Mouse (Mus musculus) forebrain, embryonic 11.5 days (tissue): ENCODE measurements around the gene Gm382. TPM values are rescaled to one million over a fixed set of nuclear protein-coding genes. Genes with fewer than 3 reads are reported as not detected.

Source experiments
- ATAC-seq: fragments of 200-750 bp; cut with Nextera tagmentation; replicated peaks from 2 replicates; pipeline ENCODE4 v1.8.0; 2017; ENCODE audit warnings: moderate TSS enrichment; ENCODE audit not compliant: low FRiP score
- DNase-seq: peaks from one replicate; pipeline ENCODE4 v3.0.0-alpha.2; 2017; ENCODE audit warnings: low spot score
- H3K27ac ChIP-seq: fragments of 300-500 bp; sonication (generic); 2 replicates; pipeline ENCODE4 v1.5.1; 2014; ENCODE audit warnings: low read depth, low read length
- H3K27me3 ChIP-seq: fragments of 300-500 bp; sonication (generic); 2 replicates; pipeline ENCODE4 v1.6.1; 2014; ENCODE audit warnings: mild to moderate bottlenecking, low read length, mixed read lengths; ENCODE audit not compliant: control insufficient read depth, insufficient read depth
- H3K36me3 ChIP-seq: fragments of 300-500 bp; sonication (generic); 2 replicates; pipeline ENCODE4 v1.6.1; 2014; ENCODE audit warnings: mild to moderate bottlenecking, low read length, moderate library complexity, mixed read lengths; ENCODE audit not compliant: control insufficient read depth, insufficient read depth
- H3K4me1 ChIP-seq: fragments of 300-500 bp; sonication (generic); replicated peaks from 2 replicates; pipeline ENCODE4 v1.6.1; 2014; ENCODE audit warnings: low read length, mixed read lengths; ENCODE audit not compliant: control insufficient read depth, insufficient read depth
- H3K4me2 ChIP-seq: fragments of 300-500 bp; sonication (generic); 2 replicates; pipeline ENCODE4 v1.6.1; 2014; ENCODE audit warnings: low read depth, mild to moderate bottlenecking, low read length, moderate library complexity, mixed read lengths; ENCODE audit not compliant: severe bottlenecking
- H3K4me3 ChIP-seq: fragments of 300-500 bp; sonication (generic); 2 replicates; pipeline ENCODE4 v1.5.1; 2014; ENCODE audit warnings: low read depth, low read length
- H3K9ac ChIP-seq: fragments of 300-500 bp; sonication (generic); 2 replicates; pipeline ENCODE4 v1.6.1; 2014; ENCODE audit warnings: low read length
- H3K9me3 ChIP-seq: fragments of 300-500 bp; sonication (generic); 2 replicates; pipeline ENCODE4 v1.6.1; 2016; ENCODE audit warnings: low read length, mixed read lengths; ENCODE audit not compliant: control insufficient read depth
- WGBS: fragments of 180-500 bp; shearing (Covaris S2); extraction: QIAGEN DNeasy Blood & Tissue Kit; methylation state at CpG from one replicate; pipeline ENCODE4 v1.1.7; 2014; 5-methylcytosine and 5-hydroxymethylcytosine counted together
- polyA plus RNA-seq: library from polyadenylated mRNA; unstranded; fragments of >200 nt; fragmentation: Nextera tagmentation; extraction: Ambion mirVana; gene quantifications from 2 replicates; pipeline ENCODE4 v1.2.1, GENCODE M21; 2014

The Gm382 gene
- not detected in 2 replicates for polyA plus RNA-seq

DNA sequence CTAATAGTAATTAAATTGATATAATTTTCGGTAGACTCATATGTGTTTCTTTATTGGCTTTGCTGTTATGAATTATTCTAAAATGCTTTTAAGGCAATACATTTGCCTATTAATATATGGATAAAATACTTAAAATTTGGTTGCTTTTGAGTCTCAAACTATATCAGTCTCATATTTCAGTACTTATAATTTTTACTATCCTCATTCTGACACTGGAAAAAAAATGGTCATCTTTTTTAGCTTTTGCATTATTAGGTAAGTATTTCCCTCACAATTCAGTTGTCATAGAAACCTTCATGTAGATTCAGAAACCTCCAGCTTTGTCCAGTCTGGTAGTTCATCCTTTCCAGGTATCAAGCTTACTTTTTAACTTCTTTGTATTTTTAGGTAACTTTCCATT lies at the start of gene Gm382:
Gene Gm382 (plus strand): TSS at position 301 of the 400 bp plus-strand sequence.
- Histone ChIP-seq H3K36me3 (no peaks in the 10 kb centered on the region), H3K9ac (no peak within 1 kb of the TSS), H3K27me3 (no peaks in the 10 kb centered on the region), H3K4me1 (no peaks in the 10 kb centered on the region), H3K27ac (no peak within 1 kb of the TSS), H3K4me2 (no peak within 1 kb of the TSS), H3K4me3 (no peak within 1 kb of the TSS), H3K9me3 (no peaks in the 10 kb centered on the region)
- ATAC-seq (no peak), DNase-seq (no peak)
- 92% methylated on average over 1 of the region's 1 CpGs for WGBS

DNA sequence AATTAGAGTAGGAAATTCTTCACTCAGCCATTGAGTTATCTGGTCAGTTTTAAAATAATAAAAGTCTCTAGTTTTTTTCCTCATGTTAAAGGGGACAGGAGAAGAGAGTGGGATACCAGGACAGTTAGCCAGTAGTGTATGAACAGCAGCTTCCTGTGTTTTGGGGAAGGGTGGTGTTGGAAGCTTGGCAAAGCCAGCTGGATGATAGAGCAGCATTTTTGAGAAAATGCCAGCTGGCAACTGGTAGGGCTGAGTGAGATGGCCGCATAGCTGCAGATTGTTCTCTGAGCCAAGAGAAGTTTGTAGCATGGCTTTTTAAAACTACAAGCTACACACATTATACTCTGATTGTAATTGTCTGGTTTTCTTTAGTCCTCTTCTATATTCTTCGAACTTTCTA lies 30.4 kb downstream of the Gm382 start:
- Histone ChIP-seq H3K9me3 (no peaks in the 10 kb centered on the region), H3K9ac (no peak overlapping the region), H3K4me2 (no peak overlapping the region), H3K27ac (no peak overlapping the region), H3K4me3 (no peak overlapping the region), H3K27me3 (no peaks in the 10 kb centered on the region), H3K4me1 (no peaks in the 10 kb centered on the region), H3K36me3 (no peaks in the 10 kb centered on the region)
- DNase-seq (no peak), ATAC-seq (no peak)
- 83% methylated on average over 2 of the region's 2 CpGs for WGBS

DNA sequence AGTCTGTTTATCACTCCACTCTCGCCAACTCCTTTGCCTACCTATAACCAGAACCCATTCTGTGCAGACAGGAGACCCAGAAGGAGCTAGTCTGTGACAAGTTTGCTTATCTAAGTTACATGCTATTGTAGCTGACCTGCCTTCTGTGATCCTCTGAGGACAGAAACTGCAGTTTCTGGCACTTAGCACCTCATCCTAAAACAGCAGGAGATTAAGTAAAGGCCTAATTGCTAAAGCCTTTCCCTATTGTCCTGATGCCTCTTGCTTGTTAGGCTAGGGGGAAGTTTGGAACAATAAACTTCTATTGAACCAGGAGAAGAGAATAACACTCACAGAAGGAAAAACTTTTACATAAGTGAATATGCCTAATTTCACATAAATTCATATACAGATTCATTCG lies 51.5 kb downstream of the Gm382 start:
- no peak for DNase-seq
- H3K27ac ChIP-seq, result no peak overlapping the region
- no peaks in the 10 kb centered on the region for H3K36me3 ChIP-seq
- H3K4me3 ChIP-seq, result no peak overlapping the region
- no peaks in the 10 kb centered on the region for H3K9me3 ChIP-seq
- WGBS, result 68% methylated on average over 2 of the region's 2 CpGs
- ATAC-seq, result no peak
- H3K4me2 ChIP-seq, result no peak overlapping the region
- H3K4me1 ChIP-seq, result no peaks in the 10 kb centered on the region
- no peak overlapping the region for H3K9ac ChIP-seq
- H3K27me3 ChIP-seq, result no peaks in the 10 kb centered on the region

DNA sequence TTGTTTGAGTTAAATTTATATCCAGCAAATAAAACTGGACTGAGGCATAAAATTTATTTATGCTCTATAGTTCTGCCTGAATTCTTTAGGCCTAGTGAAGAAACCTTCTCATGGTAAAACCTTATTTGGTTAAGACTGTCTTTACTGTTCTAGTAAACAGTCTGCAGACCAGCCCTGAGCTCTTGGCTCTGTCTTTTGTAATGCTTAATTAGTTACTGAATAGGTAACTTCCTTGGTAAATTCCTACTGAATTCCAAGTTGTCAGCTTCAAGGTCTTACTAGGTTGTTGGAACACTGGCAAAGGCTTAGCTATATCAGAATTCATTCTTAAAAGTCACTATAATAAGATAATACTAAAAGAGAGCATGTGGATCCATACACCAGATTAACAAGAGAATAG lies 53.3 kb downstream of the Gm382 start:
- H3K9ac ChIP-seq, result no peak overlapping the region
- DNase-seq (no peak), ATAC-seq (no peak)
- H3K9me3 ChIP-seq, result no peaks in the 10 kb centered on the region
- H3K4me3 ChIP-seq, result no peak overlapping the region
- H3K4me2 ChIP-seq, result no peak overlapping the region
- no peaks in the 10 kb centered on the region for H3K36me3 ChIP-seq
- no peaks in the 10 kb centered on the region for H3K27me3 ChIP-seq
- no peak overlapping the region for H3K27ac ChIP-seq
- H3K4me1 ChIP-seq, result no peaks in the 10 kb centered on the region

DNA sequence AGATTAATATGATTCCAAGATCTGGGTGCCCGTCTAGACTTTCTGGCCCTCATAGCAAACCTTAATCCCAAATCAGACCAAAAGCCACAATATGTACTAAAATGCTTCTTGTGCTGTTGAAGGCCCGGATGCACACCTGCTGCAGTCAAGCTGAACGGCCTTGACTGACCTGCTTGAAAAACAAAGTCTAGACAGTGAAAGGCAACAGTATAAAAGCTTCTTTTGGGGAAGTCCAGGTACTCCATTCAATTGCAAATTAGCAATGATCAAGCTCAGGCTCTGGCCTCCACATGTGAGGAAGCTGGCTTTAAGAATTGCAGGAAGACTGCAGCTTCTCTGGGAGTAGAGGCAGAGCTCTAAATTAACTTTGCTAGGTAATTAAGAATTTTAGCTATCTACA lies 54.2 kb downstream of the Gm382 start:
- H3K4me3 ChIP-seq, result no peak overlapping the region
- ATAC-seq (no peak), DNase-seq (no peak)
- WGBS, result 84% methylated on average over 3 of the region's 3 CpGs
- no peaks in the 10 kb centered on the region for H3K36me3 ChIP-seq
- no peaks in the 10 kb centered on the region for H3K4me1 ChIP-seq
- H3K9me3 ChIP-seq, result no peaks in the 10 kb centered on the region
- H3K27me3 ChIP-seq, result no peaks in the 10 kb centered on the region
- H3K4me2 ChIP-seq, result no peak overlapping the region
- no peak overlapping the region for H3K27ac ChIP-seq
- H3K9ac ChIP-seq, result no peak overlapping the region

DNA sequence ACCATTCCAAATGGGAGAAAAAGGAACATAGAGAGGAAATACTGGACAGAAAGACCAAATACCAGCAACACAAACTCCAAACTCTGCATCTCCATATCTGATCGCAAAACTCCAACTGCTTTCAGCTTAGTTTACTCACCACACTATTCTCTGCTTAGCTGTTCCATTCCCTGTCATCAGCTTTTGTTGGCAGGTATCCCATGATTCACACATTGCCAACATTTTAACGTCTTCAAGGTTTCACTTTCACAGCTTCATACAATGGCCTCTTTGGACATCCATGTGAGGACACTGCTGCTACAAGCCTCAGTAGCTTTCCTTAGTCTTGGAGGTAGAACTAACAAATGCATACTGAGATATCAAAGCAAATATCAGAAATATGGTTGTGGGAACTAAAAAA lies 64.6 kb downstream of the Gm382 start:
- no peak overlapping the region for H3K9ac ChIP-seq
- no peaks in the 10 kb centered on the region for H3K9me3 ChIP-seq
- H3K27ac ChIP-seq, result no peak overlapping the region
- DNase-seq (no peak), ATAC-seq (no peak)
- H3K27me3 ChIP-seq, result no peaks in the 10 kb centered on the region
- H3K4me1 ChIP-seq, result no peaks in the 10 kb centered on the region
- WGBS, result 84% methylated on average over 2 of the region's 2 CpGs
- H3K4me2 ChIP-seq, result no peak overlapping the region
- H3K4me3 ChIP-seq, result no peak overlapping the region
- no peaks in the 10 kb centered on the region for H3K36me3 ChIP-seq

Other genes with a start within 250 kb of the Gm382 start
- gene 4932411N23Rik, start 224.1 kb upstream of the Gm382 start, polyA plus RNA-seq, result not detected in 2 replicates